Mouse (Mus musculus) liver, embryonic 12.5 days (tissue): ENCODE data around the gene Strada. TPM values are rescaled to one million over a fixed set of nuclear protein-coding genes. Genes with fewer than 3 reads are reported as not detected.

ENCODE experiments used
- ATAC-seq: fragments of 200-750 bp; cut with Nextera tagmentation; 2 replicates; pipeline ENCODE4 v1.8.0; 2017; ENCODE audit warnings: moderate number of reproducible peaks, mild to moderate bottlenecking, moderate library complexity
- H3K27ac ChIP-seq: fragments of 300-500 bp; sonication (generic); 2 replicates; pipeline ENCODE4 v1.5.1; 2016; ENCODE audit warnings: mild to moderate bottlenecking
- H3K27me3 ChIP-seq: fragments of 300-500 bp; sonication (generic); replicated peaks from 2 replicates; pipeline ENCODE4 v1.6.1; 2016; ENCODE audit warnings: mild to moderate bottlenecking, moderate library complexity
- H3K36me3 ChIP-seq: fragments of 300-500 bp; sonication (generic); 2 replicates; pipeline ENCODE4 v1.6.1; 2016; ENCODE audit warnings: mild to moderate bottlenecking, moderate library complexity
- H3K4me1 ChIP-seq: fragments of 300-500 bp; sonication (generic); 2 replicates; pipeline ENCODE4 v1.6.1; 2016
- H3K4me2 ChIP-seq: fragments of 300-500 bp; sonication (generic); 2 replicates; pipeline ENCODE4 v1.6.1; 2016; ENCODE audit warnings: mild to moderate bottlenecking, moderate library complexity
- H3K4me3 ChIP-seq: fragments of 300-500 bp; sonication (generic); 2 replicates; pipeline ENCODE4 v1.5.1; 2016; ENCODE audit warnings: mild to moderate bottlenecking, moderate library complexity
- H3K9ac ChIP-seq: fragments of 300-500 bp; sonication (generic); 2 replicates; pipeline ENCODE4 v1.6.1; 2016; ENCODE audit warnings: mild to moderate bottlenecking, moderate library complexity
- H3K9me3 ChIP-seq: fragments of 300-500 bp; sonication (generic); replicated peaks from 2 replicates; pipeline ENCODE4 v1.6.1; 2016; ENCODE audit warnings: mild to moderate bottlenecking, moderate library complexity
- WGBS: fragments of 180-500 bp; shearing (Covaris S2); methylation state at CpG from one replicate; pipeline ENCODE4 v1.1.7; 2016; ENCODE audit not compliant: insufficient replicate concordance; 5-methylcytosine and 5-hydroxymethylcytosine counted together
- polyA plus RNA-seq: library from polyadenylated mRNA; unstranded; fragments of >200 nt; fragmentation: Nextera tagmentation; extraction: Ambion mirVana; gene quantifications from 2 replicates; pipeline ENCODE4 v1.2.1, GENCODE M21; 2016

Gene Strada
- polyA plus RNA-seq, 1 experiment from 2014 or later: 12.6 TPM

DNA sequence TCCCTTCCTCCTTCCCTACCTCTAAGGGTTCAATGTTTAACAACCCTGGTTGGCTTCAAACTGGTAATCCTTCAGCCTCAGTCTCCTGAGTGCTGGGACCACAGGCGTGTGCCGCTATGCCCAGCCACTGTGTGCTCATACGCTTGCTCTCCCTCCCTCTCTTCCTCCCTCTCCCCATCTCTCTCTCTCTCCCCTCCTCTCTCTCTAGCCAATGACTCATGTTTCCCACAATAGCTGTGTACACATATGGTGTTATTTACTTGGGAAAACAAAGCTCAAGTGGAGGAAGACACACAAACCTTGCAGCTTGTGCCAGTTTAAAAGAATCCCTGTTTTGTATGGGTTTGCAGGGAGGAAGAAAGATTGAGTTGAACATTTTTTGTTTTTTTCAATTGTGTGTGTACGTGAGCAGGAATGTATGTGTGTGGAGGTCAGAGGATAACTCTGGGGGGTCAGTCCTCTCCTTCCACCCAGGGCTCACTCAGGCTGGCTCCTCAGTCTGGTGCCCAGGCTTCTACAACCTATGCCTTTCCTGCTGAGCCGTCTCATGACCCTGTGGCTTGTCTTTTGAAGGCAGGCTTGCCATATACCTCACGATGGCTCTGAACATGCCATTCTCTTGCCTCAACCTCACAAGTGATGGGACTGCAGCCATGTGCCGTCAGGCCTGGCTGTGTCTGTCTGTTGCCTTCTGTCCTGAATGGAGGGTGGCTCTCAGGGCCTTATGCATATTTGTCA, 22.1 kb downstream of the Strada start:
- Histone ChIP-seq H3K27me3 (no peaks in the 10 kb centered on the region), H3K4me1 (peaks cover 50% of the 10 kb centered on the region), H3K4me2 (no peak overlapping the region), H3K4me3 (no peak overlapping the region), H3K9me3 (no peaks in the 10 kb centered on the region), H3K9ac (no peak overlapping the region), H3K36me3 (peaks cover 6% of the 10 kb centered on the region), H3K27ac (no peak overlapping the region)
- no peak for ATAC-seq
- WGBS: 72% methylated on average over 7 of the region's 7 CpGs

DNA sequence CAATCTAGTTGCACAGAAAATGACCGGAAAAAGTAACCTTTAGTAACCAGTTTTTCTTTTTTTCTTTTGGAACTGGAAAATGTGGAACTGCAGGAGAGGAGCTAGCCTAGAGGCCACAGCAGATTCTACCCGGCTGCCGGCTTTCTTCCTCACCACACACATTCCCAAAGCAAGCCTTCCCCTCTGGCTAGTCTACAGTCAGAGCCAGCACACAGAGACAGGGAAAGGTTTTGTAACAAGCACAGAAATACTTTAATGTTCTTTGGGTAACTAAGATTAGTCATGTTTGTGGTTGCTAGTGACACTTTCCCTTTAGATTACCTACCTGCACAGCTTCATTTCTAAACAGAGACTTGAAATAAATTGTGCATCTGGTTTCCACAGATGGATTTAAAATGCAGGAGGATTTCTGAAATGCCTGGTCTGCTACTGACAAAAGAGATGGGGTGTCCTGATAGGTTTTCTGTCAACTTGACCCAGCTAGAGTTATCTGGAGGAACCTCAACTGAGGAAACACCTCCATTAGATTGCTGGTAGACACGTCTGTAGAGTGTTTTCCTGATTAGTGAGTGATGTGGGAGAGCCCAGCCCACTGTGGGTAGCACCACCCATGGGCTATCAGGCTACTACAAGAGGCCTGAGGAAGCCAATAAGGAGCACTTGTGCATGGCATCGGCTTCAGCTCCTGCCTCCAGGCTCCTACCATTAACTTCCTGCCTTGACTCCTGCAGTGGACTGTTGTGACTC, 23.8 kb downstream of the Strada start:
- H3K4me1 ChIP-seq: peaks cover 50% of the 10 kb centered on the region
- WGBS: 53% methylated on average over 5 of the region's 5 CpGs
- peak overlapping the region; percentile 64 for H3K27ac ChIP-seq
- peak overlapping the region; percentile 45 for H3K4me2 ChIP-seq
- no peaks in the 10 kb centered on the region for H3K9me3 ChIP-seq
- no peak overlapping the region for H3K4me3 ChIP-seq
- no peaks in the 10 kb centered on the region for H3K36me3 ChIP-seq
- H3K27me3 ChIP-seq: no peaks in the 10 kb centered on the region
- H3K9ac ChIP-seq: no peak overlapping the region
- ATAC-seq: peak; percentile 94

DNA sequence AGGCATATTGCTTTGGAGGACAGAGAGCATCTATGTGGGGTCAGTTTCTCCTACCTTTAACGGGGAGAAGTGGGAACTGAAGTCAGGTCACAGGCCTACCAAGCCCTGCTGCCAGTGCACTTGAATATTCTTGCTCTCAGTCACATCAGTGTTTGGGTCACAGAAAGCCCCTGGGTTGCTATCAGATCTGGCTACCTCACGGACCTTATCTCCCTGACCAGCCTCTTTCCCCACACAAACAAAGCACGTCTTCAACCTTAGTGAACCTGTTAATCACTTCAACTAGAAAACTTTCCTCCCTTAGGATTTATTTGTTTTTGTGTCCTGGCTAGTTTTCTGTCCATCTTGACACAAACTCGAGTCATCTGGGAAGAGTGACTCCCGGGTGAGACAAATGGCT, 25.6 kb downstream of the Strada start:
- Histone ChIP-seq H3K4me1 (peaks cover 57% of the 10 kb centered on the region), H3K36me3 (peaks cover 5% of the 10 kb centered on the region; the same call in 1 of the 2 replicates), H3K4me3 (no peak overlapping the region), H3K27me3 (no peaks in the 10 kb centered on the region), H3K27ac (no peak overlapping the region), H3K9me3 (no peaks in the 10 kb centered on the region), H3K9ac (no peak overlapping the region), H3K4me2 (no peak overlapping the region)
- no peak for ATAC-seq
- WGBS: 48% methylated on average over 5 of the region's 5 CpGs

DNA sequence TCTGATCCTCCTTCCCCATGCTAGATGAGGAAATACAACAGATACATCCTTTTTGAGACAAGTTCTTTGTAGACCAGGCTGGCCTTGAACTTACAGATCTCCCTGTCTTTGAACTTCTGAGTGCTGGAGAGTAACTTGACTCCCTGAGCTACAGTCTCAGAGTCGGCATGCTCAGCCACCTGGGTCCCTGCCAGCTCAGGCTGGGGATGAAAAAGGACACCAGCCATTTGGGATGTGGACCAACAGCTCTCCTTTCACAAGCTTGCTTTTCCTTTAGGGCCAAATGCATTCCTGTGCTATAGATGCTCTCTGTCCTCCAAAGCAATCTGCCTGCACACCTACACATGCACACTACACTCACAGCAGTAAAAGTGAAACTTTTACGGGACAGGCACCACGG, 26.9 kb downstream of the Strada start:
- 69% methylated on average over 3 of the region's 3 CpGs for WGBS
- no peak overlapping the region for H3K27ac ChIP-seq
- ATAC-seq: no peak

DNA sequence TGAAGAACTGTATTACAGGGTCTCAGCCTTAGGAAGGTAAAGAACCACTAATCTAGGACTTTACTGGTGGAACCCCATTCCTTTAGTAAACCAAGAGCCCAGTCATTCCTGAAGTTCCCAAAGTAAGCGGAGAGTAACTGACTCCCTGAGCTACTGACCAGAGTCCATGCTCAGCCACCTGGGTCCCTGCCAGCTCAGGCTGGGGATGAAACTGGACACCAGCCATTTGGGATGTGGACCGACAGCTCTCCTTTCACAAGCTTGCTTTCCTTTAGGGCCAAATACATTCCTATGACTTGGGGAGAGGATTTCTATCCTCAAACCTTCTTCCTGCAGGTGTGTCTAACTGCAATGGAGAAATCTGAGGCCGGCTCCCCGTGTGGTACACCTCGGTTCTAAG, 27.6 kb downstream of the Strada start:
- no peaks in the 10 kb centered on the region for H3K9me3 ChIP-seq
- H3K9ac ChIP-seq: no peak overlapping the region
- no peak overlapping the region for H3K4me3 ChIP-seq
- no peak overlapping the region for H3K4me2 ChIP-seq
- H3K4me1 ChIP-seq: peaks cover 47% of the 10 kb centered on the region
- peaks cover 15% of the 10 kb centered on the region; the same call in 1 of the 2 replicates for H3K36me3 ChIP-seq
- ATAC-seq: no peak
- 71% methylated on average over 5 of the region's 5 CpGs for WGBS
- no peak overlapping the region for H3K27ac ChIP-seq
- H3K27me3 ChIP-seq: no peaks in the 10 kb centered on the region

More for the DNA sequence above, 26.9 kb downstream of the Strada start:
- H3K9ac ChIP-seq: no peak overlapping the region
- H3K4me2 ChIP-seq: no peak overlapping the region
- no peaks in the 10 kb centered on the region for H3K9me3 ChIP-seq
- H3K27me3 ChIP-seq: no peaks in the 10 kb centered on the region
- no peak overlapping the region for H3K4me3 ChIP-seq
- H3K36me3 ChIP-seq: peaks cover 13% of the 10 kb centered on the region; the same call in 1 of the 2 replicates
- H3K4me1 ChIP-seq: peaks cover 54% of the 10 kb centered on the region

DNA sequence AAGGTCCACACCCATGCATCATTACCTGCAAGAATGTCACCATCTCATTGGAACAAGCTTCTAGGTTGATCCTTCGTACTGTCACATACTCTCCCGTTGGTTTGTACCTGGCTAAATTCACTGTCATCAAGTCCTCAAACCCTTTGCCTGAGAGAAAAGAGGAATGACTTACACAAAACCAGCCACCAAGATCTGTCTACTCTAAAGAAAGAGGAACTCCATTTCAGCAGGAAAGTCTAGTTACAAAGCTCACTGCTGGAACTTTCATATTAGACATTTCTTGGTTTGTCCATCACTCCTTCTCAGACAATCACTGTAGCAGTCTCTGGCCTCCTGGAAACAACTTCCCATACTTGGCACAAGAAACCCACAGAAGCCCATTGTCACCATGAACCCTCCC, 28.7 kb downstream of the Strada start:
- WGBS: 65% methylated on average over 2 of the region's 2 CpGs
- ATAC-seq: no peak

DNA sequence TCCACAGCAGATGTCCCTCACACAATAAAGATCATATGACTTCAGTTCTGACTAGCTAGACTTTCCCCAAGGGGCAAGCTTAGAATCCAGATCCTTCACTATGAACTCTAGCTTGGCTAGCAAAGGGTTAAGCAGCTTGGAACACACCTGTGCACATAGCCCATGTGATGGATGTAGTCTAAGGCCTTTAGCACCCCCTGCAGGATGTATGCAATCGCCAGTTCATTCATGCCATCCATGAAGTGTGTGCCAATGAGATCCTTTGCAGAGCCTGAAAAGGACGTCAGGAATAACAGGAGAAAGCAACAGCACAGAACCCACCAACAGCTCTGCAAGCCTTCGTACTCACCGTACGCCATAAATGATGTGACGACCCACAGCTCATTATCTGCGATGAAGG, 31.2 kb downstream of the Strada start:
- Histone ChIP-seq H3K27ac (no peak overlapping the region), H3K9me3 (no peaks in the 10 kb centered on the region), H3K4me1 (peaks cover 15% of the 10 kb centered on the region), H3K36me3 (peaks cover 34% of the 10 kb centered on the region), H3K9ac (no peak overlapping the region), H3K27me3 (no peaks in the 10 kb centered on the region), H3K4me3 (no peak overlapping the region), H3K4me2 (no peak overlapping the region)
- WGBS: 80% methylated on average over 7 of the region's 7 CpGs
- no peak for ATAC-seq

More for the DNA sequence above, 28.7 kb downstream of the Strada start:
- H3K4me1 ChIP-seq: peaks cover 39% of the 10 kb centered on the region
- no peaks in the 10 kb centered on the region for H3K27me3 ChIP-seq
- no peaks in the 10 kb centered on the region for H3K9me3 ChIP-seq
- no peak overlapping the region for H3K4me3 ChIP-seq
- H3K4me2 ChIP-seq: no peak overlapping the region
- H3K9ac ChIP-seq: no peak overlapping the region
- H3K27ac ChIP-seq: no peak overlapping the region
- H3K36me3 ChIP-seq: peaks cover 17% of the 10 kb centered on the region

DNA sequence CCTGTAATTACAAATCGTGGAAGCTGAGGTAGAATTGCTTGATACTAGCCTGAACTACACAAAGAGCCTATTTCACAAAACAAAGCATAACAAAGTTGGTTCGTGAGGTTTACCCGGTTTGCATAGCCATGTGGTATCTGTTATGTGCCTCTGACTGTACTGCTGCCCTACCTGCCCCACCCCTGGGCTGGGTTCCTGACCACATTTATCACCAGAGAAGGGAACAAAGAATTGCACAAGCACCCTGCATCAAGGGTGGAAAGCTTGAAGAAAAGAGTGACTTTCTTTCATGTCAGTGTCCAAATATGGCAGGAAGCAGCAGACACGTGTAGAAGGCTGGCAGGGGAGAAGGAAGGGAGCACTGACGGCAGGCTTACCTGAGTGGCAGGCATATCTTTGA, 34.5 kb downstream of the Strada start:
- H3K4me1 ChIP-seq: peaks cover under 1% of the 10 kb centered on the region
- WGBS: 66% methylated on average over 5 of the region's 5 CpGs
- H3K4me3 ChIP-seq: no peak overlapping the region
- H3K27me3 ChIP-seq: no peaks in the 10 kb centered on the region
- no peak overlapping the region for H3K27ac ChIP-seq
- peaks cover 50% of the 10 kb centered on the region for H3K36me3 ChIP-seq
- no peak overlapping the region for H3K4me2 ChIP-seq
- no peaks in the 10 kb centered on the region for H3K9me3 ChIP-seq
- no peak for ATAC-seq
- no peak overlapping the region for H3K9ac ChIP-seq

DNA sequence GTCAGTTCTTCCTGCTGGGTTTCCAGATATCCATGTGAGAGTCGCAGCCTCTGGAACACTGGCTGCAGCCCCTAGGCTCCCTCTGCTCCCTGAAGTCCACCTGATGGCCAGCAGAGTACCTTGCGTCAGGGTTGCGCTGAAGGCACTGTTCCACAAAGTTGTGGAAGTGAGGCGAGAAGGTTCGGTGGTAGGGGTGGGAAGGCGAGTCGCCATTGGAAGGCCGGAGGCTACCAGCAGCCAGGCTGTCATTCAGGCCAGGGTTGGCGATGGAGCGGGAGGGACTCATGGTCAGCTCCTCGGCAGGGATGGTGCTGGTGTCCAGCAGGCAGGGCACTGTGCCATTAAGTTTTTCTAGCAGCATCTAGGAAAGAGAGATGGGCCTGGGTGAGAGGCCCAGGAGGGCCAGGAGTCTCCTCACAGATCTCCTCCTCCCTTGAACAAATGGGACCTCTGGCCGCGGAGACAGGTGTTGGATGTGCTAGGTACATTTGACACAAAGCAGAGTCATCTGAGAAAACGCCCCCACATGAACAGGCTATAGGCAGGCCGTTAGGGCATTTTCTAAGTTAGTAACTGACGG, 37.3 kb downstream of the Strada start:
- no peak for ATAC-seq
- WGBS: 83% methylated on average over 16 of the region's 16 CpGs
- no peak overlapping the region for H3K4me3 ChIP-seq
- H3K9me3 ChIP-seq: no peaks in the 10 kb centered on the region
- peaks cover 40% of the 10 kb centered on the region for H3K36me3 ChIP-seq
- H3K4me1 ChIP-seq: peaks cover 14% of the 10 kb centered on the region
- no peak overlapping the region for H3K27ac ChIP-seq
- H3K9ac ChIP-seq: no peak overlapping the region
- H3K27me3 ChIP-seq: peaks cover 20% of the 10 kb centered on the region
- H3K4me2 ChIP-seq: no peak overlapping the region; the same call in 1 of the 2 replicates

DNA sequence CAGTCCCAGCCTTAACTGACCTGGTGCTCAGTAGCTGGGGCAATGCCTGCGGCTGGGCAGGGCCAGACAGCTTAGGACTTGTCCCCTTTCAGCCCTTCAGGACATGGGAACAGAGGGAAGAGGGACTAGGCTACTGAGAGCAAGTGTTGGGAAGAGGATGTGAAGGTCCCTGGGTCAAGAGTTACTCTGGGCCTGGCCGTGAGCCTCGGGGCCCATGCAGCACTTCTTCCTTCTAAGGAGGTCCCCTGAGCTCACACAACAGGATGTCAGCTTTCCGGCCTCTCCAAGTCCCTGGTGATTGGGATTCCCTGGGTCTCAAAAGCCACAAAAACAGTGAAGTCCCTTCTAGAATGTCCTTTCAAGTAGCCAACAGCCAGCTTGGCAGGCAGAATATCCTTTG, 38.4 kb downstream of the Strada start:
- no peak overlapping the region for H3K4me3 ChIP-seq
- 64% methylated on average over 4 of the region's 4 CpGs for WGBS
- H3K27me3 ChIP-seq: peaks cover 32% of the 10 kb centered on the region
- peaks cover 38% of the 10 kb centered on the region for H3K36me3 ChIP-seq
- H3K9me3 ChIP-seq: no peaks in the 10 kb centered on the region
- H3K4me2 ChIP-seq: no peak overlapping the region
- ATAC-seq: no peak
- no peak overlapping the region for H3K9ac ChIP-seq
- peaks cover 25% of the 10 kb centered on the region for H3K4me1 ChIP-seq
- H3K27ac ChIP-seq: peak overlapping the region; percentile 22; the same call in 1 of the 2 replicates

DNA sequence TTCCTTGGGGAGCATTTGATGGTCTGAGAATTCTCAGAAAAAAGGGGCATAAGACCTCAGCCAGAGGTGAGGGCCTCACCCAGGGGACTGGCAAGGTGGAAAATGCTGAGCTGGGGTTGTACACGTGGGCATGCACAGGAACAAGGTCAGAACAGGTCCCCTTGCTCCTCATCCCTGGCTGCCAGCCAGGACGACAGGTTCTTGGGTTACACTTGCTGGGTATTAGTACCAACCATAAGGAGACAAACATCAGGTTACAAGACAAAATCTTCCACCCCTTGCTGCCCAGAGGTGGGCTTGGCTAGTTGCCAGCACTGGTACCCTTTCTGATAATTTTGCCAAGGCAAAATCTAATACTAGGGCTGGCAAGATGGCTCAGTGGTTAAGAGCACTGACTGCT, 39.7 kb downstream of the Strada start:
- WGBS: 71% methylated on average over 2 of the region's 2 CpGs
- no peak overlapping the region for H3K4me3 ChIP-seq
- peaks cover 30% of the 10 kb centered on the region for H3K4me1 ChIP-seq
- H3K9ac ChIP-seq: no peak overlapping the region
- H3K36me3 ChIP-seq: peaks cover 39% of the 10 kb centered on the region
- H3K4me2 ChIP-seq: no peak overlapping the region
- ATAC-seq: no peak
- peaks cover 37% of the 10 kb centered on the region for H3K27me3 ChIP-seq
- H3K9me3 ChIP-seq: no peaks in the 10 kb centered on the region
- no peak overlapping the region for H3K27ac ChIP-seq
